Mouse (Mus musculus) spleen, postnatal 10 days (tissue): ENCODE data around the gene Evl.
"Not testable (repeated sequence)": the region's sequence is repeated elsewhere in the genome, so short reads cannot be mapped to it uniquely, and the experiment has no call there.

Experiments used
- DNase-seq, 2 experiments: peaks; one replicate each; pipeline ENCODE4 v3.0.0; 2021 to 2022; ENCODE audit warnings: low spot score in 2 of 2

Evl gene

GRCm38 (mm10) chr12:108698697-108699471 lies 144.4 kb downstream of the Evl start:
- no peak for DNase-seq

- no peak for DNase-seq
Measured at GRCm38 (mm10) chr12:108699576-108699975, 145.1 kb downstream of the Evl start.

GRCm38 (mm10) chr12:108700037-108700436 lies 145.5 kb downstream of the Evl start:
- no peak for DNase-seq

GRCm38 (mm10) chr12:108701221-108701620 lies 146.7 kb downstream of the Evl start:
- no peak for DNase-seq

GRCm38 (mm10) chr12:108702185-108702584 lies 147.7 kb downstream of the Evl start, which contains the start of gene Degs2:
TSS of gene Degs2 (minus strand) at chr12:108702315.
- no peak for DNase-seq

GRCm38 (mm10) chr12:108705486-108705885 lies 151.0 kb downstream of the Evl start:
- DNase-seq = no peak

GRCm38 (mm10) chr12:108706129-108706528 lies 151.6 kb downstream of the Evl start:
- no peak for DNase-seq

- DNase-seq = no peak
Measured at GRCm38 (mm10) chr12:108709386-108709785, 154.9 kb downstream of the Evl start.

GRCm38 (mm10) chr12:108709964-108710765 lies 155.6 kb downstream of the Evl start:
- DNase-seq = no peak

GRCm38 (mm10) chr12:108710861-108711615 lies 156.5 kb downstream of the Evl start:
- DNase-seq = no peak

- DNase-seq = no peak
Measured at GRCm38 (mm10) chr12:108712481-108712880, 158.0 kb downstream of the Evl start.

- not testable (repeated sequence) for DNase-seq
Measured at GRCm38 (mm10) chr12:108713972-108714371, 159.5 kb downstream of the Evl start.

- no peak for DNase-seq
Measured at GRCm38 (mm10) chr12:108715854-108716253, 161.3 kb downstream of the Evl start.

- DNase-seq = no peak
Measured at GRCm38 (mm10) chr12:108718485-108718884, 164.0 kb downstream of the Evl start.

GRCm38 (mm10) chr12:108722464-108722863 lies 167.9 kb downstream of the Evl start:
- DNase-seq = no peak

GRCm38 (mm10) chr12:108723841-108724240 lies 169.3 kb downstream of the Evl start:
- no peak for DNase-seq

GRCm38 (mm10) chr12:108734386-108734785 lies 179.9 kb downstream of the Evl start:
- DNase-seq = no peak

GRCm38 (mm10) chr12:108737838-108738237 lies 183.3 kb downstream of the Evl start:
- DNase-seq = no peak
